Mouse (Mus musculus): Measurements from ENCODE around the gene Cux1.

DNA sequence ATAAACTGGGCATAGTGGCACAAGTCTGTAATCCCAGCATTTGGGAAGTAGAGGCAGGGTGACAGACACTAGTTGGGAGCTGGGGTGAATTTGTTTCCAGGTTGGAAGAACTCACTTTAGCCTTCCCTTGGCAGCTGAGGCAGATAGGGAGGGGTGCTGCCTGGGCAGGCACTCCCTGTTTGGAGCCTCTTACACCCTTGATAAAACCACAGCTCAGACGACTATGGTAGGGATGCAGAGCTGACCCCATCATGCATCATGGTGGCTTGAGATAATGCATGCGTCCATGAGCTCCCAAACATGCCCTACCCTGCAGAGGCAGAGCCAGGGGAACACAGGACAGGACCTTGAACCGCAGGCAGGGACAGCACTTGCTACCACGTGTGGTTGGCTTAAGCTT is 232.5 kb downstream of the Cux1 start:
- TF ChIP-seq CTCF (IDR thresholded peaks at IDR 0.05; ENCODE audit: extremely low read depth, insufficient read depth, insufficient read length, insufficient replicate concordance) = no peak
- no peak for TF ChIP-seq POLR2A (IDR thresholded peaks at IDR 0.05; ENCODE audit: low read depth, low read length)
